Mouse (Mus musculus) myocyte (in vitro differentiated cells): ENCODE results near the gene 2300003K06Rik. TPM values are rescaled to one million over a fixed set of nuclear protein-coding genes. Genes with fewer than 3 reads are reported as not detected.
"Not testable (repeated sequence)": the region's sequence is repeated elsewhere in the genome, so short reads cannot be mapped to it uniquely, and the experiment has no call there.

Source experiments
- H3K27me3 ChIP-seq: one replicate; pipeline ENCODE4 v1.6.1; 2011; ENCODE audit not compliant: control insufficient read depth, insufficient read depth, insufficient read length
- H3K36me3 ChIP-seq: one replicate; pipeline ENCODE4 v1.6.1; 2011; ENCODE audit not compliant: control insufficient read depth, insufficient read depth
- H3K4me2 ChIP-seq: one replicate; pipeline ENCODE4 v1.6.1; 2011; ENCODE audit warnings: low read depth, control low read depth
- H3K4me3 ChIP-seq: one replicate; pipeline ENCODE4 v1.5.1; 2011; ENCODE audit warnings: mild to moderate bottlenecking, control low read depth, moderate library complexity
- H3K79me2 ChIP-seq: one replicate; pipeline ENCODE4 v1.6.1; 2011; ENCODE audit not compliant: control insufficient read depth, insufficient read depth
- H3ac ChIP-seq: one replicate; pipeline ENCODE4 v1.6.1; 2011; ENCODE audit not compliant: control insufficient read depth, insufficient read length
- CEBPB ChIP-seq: IDR thresholded peaks from 2 replicates; pipeline ENCODE4 v1.6.1; 2011; ENCODE audit warnings: mild to moderate bottlenecking, moderate library complexity; ENCODE audit not compliant: poor library complexity, insufficient read depth, severe bottlenecking
- E2F4 ChIP-seq: IDR thresholded peaks from one replicate; pipeline ENCODE4 v1.6.1; 2011; ENCODE audit warnings: mild to moderate bottlenecking, control low read depth, moderate library complexity; ENCODE audit not compliant: insufficient read depth
- MAX ChIP-seq: IDR thresholded peaks from one replicate; pipeline ENCODE4 v1.6.1; 2011; ENCODE audit warnings: low read depth, mild to moderate bottlenecking, control low read depth
- MYOD1 ChIP-seq, 3 experiments: IDR thresholded peaks; one replicate each; pipeline ENCODE4 v1.6.1; 2011; ENCODE audit warnings: control low read depth in 2 of 3, low read depth in 2 of 3, mild to moderate bottlenecking in 2 of 3, moderate library complexity in 1 of 3; ENCODE audit not compliant: insufficient read length in 2 of 3, control insufficient read depth in 1 of 3
- MYOG ChIP-seq, 3 experiments: IDR thresholded peaks; one replicate each; pipeline ENCODE4 v1.6.1; 2011; ENCODE audit warnings: control low read depth in 2 of 3, low read depth in 2 of 3, mild to moderate bottlenecking in 2 of 3; ENCODE audit not compliant: insufficient read length in 2 of 3, control insufficient read depth in 1 of 3, insufficient read depth in 1 of 3
- POLR2A ChIP-seq: IDR thresholded peaks from one replicate; pipeline ENCODE4 v1.6.1; 2011; ENCODE audit warnings: low read depth, mild to moderate bottlenecking, control low read depth, moderate library complexity; ENCODE audit not compliant: insufficient read length
- POLR2AphosphoS2 ChIP-seq: IDR thresholded peaks from one replicate; pipeline ENCODE4 v1.6.1; 2011; ENCODE audit warnings: low read depth, control low read depth; ENCODE audit not compliant: insufficient read length
- REST ChIP-seq: IDR thresholded peaks from one replicate; pipeline ENCODE4 v1.6.1; 2011; ENCODE audit warnings: mild to moderate bottlenecking, control low read depth, moderate library complexity; ENCODE audit not compliant: insufficient read depth, insufficient read length
- SRF ChIP-seq: IDR thresholded peaks from one replicate; pipeline ENCODE4 v1.6.1; 2011; ENCODE audit warnings: low read depth; ENCODE audit not compliant: control insufficient read depth, insufficient read length
- TCF12 ChIP-seq: IDR thresholded peaks from one replicate; pipeline ENCODE4 v1.6.1; 2011; ENCODE audit warnings: mild to moderate bottlenecking, control low read depth; ENCODE audit not compliant: poor library complexity, insufficient read depth, severe bottlenecking
- TCF3 ChIP-seq: IDR thresholded peaks from one replicate; pipeline ENCODE4 v1.6.1; 2011; ENCODE audit warnings: low read depth, control low read depth; ENCODE audit not compliant: insufficient read length
- USF1 ChIP-seq: IDR thresholded peaks from one replicate; pipeline ENCODE4 v1.6.1; 2011; ENCODE audit warnings: low read depth, mild to moderate bottlenecking, control low read depth, moderate library complexity
- polyA plus RNA-seq: library from polyadenylated mRNA; unstranded; fragments of >200 nt; fragmentation: generic; extraction: Trizol; gene quantifications from one replicate; pipeline ENCODE4 v1.2.1, GENCODE M21; 2012; ENCODE audit warnings: missing spikeins

Gene 2300003K06Rik
- not detected for polyA plus RNA-seq

GRCm38 (mm10) chr11:99837966-99838365 is at the start of gene 2300003K06Rik:
Gene 2300003K06Rik (minus strand): TSS chr11:99838066.
- Histone ChIP-seq H3ac (no peak within 1 kb of the TSS), H3K36me3 (no peaks in the 10 kb centered on the region), H3K4me2 (no peak within 1 kb of the TSS), H3K4me3 (no peak within 1 kb of the TSS), H3K27me3 (no peaks in the 10 kb centered on the region), H3K79me2 (no peaks in the 10 kb centered on the region)
- TF ChIP-seq REST, result no peak
- TF ChIP-seq USF1, result no peak
- no peak for TF ChIP-seq MAX
- TF ChIP-seq MYOG (IDR thresholded peaks at IDR 0.05; ENCODE audit: control insufficient read depth in 1 of 3, insufficient read depth in 1 of 3, insufficient read length in 2 of 3, low read depth in 2 of 3), result no peak
- TF ChIP-seq TCF3, result no peak
- no peak for TF ChIP-seq E2F4
- no peak for TF ChIP-seq POLR2AphosphoS2
- no peak for TF ChIP-seq CEBPB
- TF ChIP-seq POLR2A, result no peak
- no peak for TF ChIP-seq TCF12
- no peak for TF ChIP-seq MYOD1 (IDR thresholded peaks at IDR 0.05; ENCODE audit: control insufficient read depth in 1 of 3, insufficient read length in 2 of 3, low read depth in 2 of 3)
- no peak for TF ChIP-seq SRF

GRCm38 (mm10) chr11:99878887-99879286 is 41.0 kb upstream of the 2300003K06Rik start, which contains the start of gene Gm11567:
Gene Gm11567 (plus strand): TSS chr11:99879187.
- not testable (repeated sequence) for H3K79me2 ChIP-seq, H3K4me2 ChIP-seq, H3K4me3 ChIP-seq, H3ac ChIP-seq, H3K27me3 ChIP-seq, H3K36me3 ChIP-seq

GRCm38 (mm10) chr11:99873089-99873488 is 35.2 kb upstream of the 2300003K06Rik start, which contains the start of gene Krtap9-1:
Gene Krtap9-1 (plus strand): TSS chr11:99873389.
- not testable (repeated sequence) for H3K4me3 ChIP-seq, H3K36me3 ChIP-seq, H3K4me2 ChIP-seq, H3K79me2 ChIP-seq, H3ac ChIP-seq, H3K27me3 ChIP-seq

- H3K4me2 ChIP-seq, H3K36me3 ChIP-seq, H3K4me3 ChIP-seq: not testable (repeated sequence)
These were observed 26.3 kb upstream of the 2300003K06Rik start, which contains the start of gene Gm11559 for GRCm38 (mm10) chr11:99864176-99864575. Gene Gm11559 (plus strand): TSS chr11:99864476.

GRCm38 (mm10) chr11:99858761-99859160 is 20.9 kb upstream of the 2300003K06Rik start:
- TF ChIP-seq MYOD1 (IDR thresholded peaks at IDR 0.05; ENCODE audit: control insufficient read depth in 1 of 3, insufficient read length in 2 of 3, low read depth in 2 of 3), result no peak
- no peak for TF ChIP-seq CEBPB
- no peak for TF ChIP-seq MYOG (IDR thresholded peaks at IDR 0.05; ENCODE audit: control insufficient read depth in 1 of 3, insufficient read depth in 1 of 3, insufficient read length in 2 of 3, low read depth in 2 of 3)
- no peak for TF ChIP-seq POLR2AphosphoS2
- no peak for TF ChIP-seq TCF12
- TF ChIP-seq MAX, result no peak
- TF ChIP-seq USF1, result no peak
- no peak for TF ChIP-seq E2F4
- H3K4me2 ChIP-seq, result no peak overlapping the region
- no peak overlapping the region for H3ac ChIP-seq
- H3K4me3 ChIP-seq, result no peak overlapping the region
- H3K36me3 ChIP-seq, result no peaks in the 10 kb centered on the region
- no peaks in the 10 kb centered on the region for H3K27me3 ChIP-seq
- H3K79me2 ChIP-seq, result no peaks in the 10 kb centered on the region

More at GRCm38 (mm10) chr11:99864176-99864575, 26.3 kb upstream of the 2300003K06Rik start, which contains the start of gene Gm11559:
- H3K27me3 ChIP-seq, H3ac ChIP-seq, H3K79me2 ChIP-seq: not testable (repeated sequence)

GRCm38 (mm10) chr11:99857617-99858016 is 19.8 kb upstream of the 2300003K06Rik start, which contains the start of gene Gm11568:
Gene Gm11568 (plus strand): TSS chr11:99857917.
- no peaks in the 10 kb centered on the region for H3K79me2 ChIP-seq
- H3ac ChIP-seq, result no peak within 1 kb of the TSS
- no peaks in the 10 kb centered on the region for H3K36me3 ChIP-seq
- no peak within 1 kb of the TSS for H3K4me2 ChIP-seq
- H3K27me3 ChIP-seq, result no peaks in the 10 kb centered on the region
- H3K4me3 ChIP-seq, result no peak within 1 kb of the TSS
- TF ChIP-seq MAX (no peak), MYOD1 (IDR thresholded peaks at IDR 0.05; ENCODE audit: control insufficient read depth in 1 of 3, insufficient read length in 2 of 3, low read depth in 2 of 3) (no peak), MYOG (IDR thresholded peaks at IDR 0.05; ENCODE audit: control insufficient read depth in 1 of 3, insufficient read depth in 1 of 3, insufficient read length in 2 of 3, low read depth in 2 of 3) (no peak), POLR2A (no peak), TCF3 (no peak), USF1 (no peak), TCF12 (no peak), SRF (no peak), CEBPB (no peak), REST (no peak), E2F4 (no peak), POLR2AphosphoS2 (no peak)
